Mouse (Mus musculus) megakaryocyte, embryonic 14.5 days (primary cell): Measurements from ENCODE around the gene Mras. TPM values are rescaled to one million over a fixed set of nuclear protein-coding genes. Genes with fewer than 3 reads are reported as not detected.

ENCODE experiments used
- H3K27me3 ChIP-seq: replicated peaks from 2 replicates; pipeline ENCODE3; 2012; ENCODE audit warnings: inconsistent platforms
- H3K36me3 ChIP-seq: replicated peaks from 2 replicates; pipeline ENCODE3; 2012; ENCODE audit warnings: low read length, inconsistent platforms, mixed read lengths
- H3K4me1 ChIP-seq: 2 replicates; pipeline ENCODE4 v1.6.1; 2012; ENCODE audit warnings: inconsistent platforms
- H3K4me3 ChIP-seq: replicated peaks from 2 replicates; pipeline ENCODE3; 2012; ENCODE audit warnings: moderate library complexity, mild to moderate bottlenecking, inconsistent platforms
- H3K9me3 ChIP-seq: 2 replicates; pipeline ENCODE4 v1.6.1; 2012; ENCODE audit warnings: inconsistent platforms
- FLI1 ChIP-seq: IDR thresholded peaks from 2 replicates; pipeline ENCODE4 v1.6.1; 2012; ENCODE audit warnings: low read length, inconsistent platforms, mixed read lengths
- GATA1 ChIP-seq: IDR thresholded peaks from 3 replicates; pipeline ENCODE4 v1.6.1; 2012; ENCODE audit warnings: mixed read lengths, low read length, inconsistent platforms, borderline replicate concordance
- polyA plus RNA-seq: library from polyadenylated mRNA; stranded (reverse); fragments of >175 nt; gene quantifications from 2 replicates; pipeline ENCODE4 v1.2.3, GENCODE M21; 2012; ENCODE audit warnings: low replicate concordance; ENCODE audit not compliant: insufficient read depth

Gene Mras
- polyA plus RNA-seq, 1 experiment, result 0.09 TPM

- Histone ChIP-seq H3K27me3 (peaks cover 28% of the 10 kb centered on the region), H3K4me1 (no peaks in the 10 kb centered on the region), H3K9me3 (peaks cover 5% of the 10 kb centered on the region), H3K4me3 (no peak overlapping the region), H3K36me3 (no peaks in the 10 kb centered on the region)
- TF ChIP-seq GATA1 (no peak), FLI1 (no peak)
Observed at GRCm38 (mm10) chr9:99368431-99368830, 68.8 kb downstream of the Mras start.

- H3K27me3 ChIP-seq, result peaks cover 40% of the 10 kb centered on the region
- no peak for TF ChIP-seq FLI1
- no peaks in the 10 kb centered on the region for H3K36me3 ChIP-seq
- no peaks in the 10 kb centered on the region for H3K4me1 ChIP-seq
- peaks cover 5% of the 10 kb centered on the region for H3K9me3 ChIP-seq
- H3K4me3 ChIP-seq, result no peak overlapping the region
Observed at GRCm38 (mm10) chr9:99365906-99366305, 71.3 kb downstream of the Mras start.

GRCm38 (mm10) chr9:99363076-99363475 lies 74.1 kb downstream of the Mras start:
- H3K9me3 ChIP-seq, result peaks cover 11% of the 10 kb centered on the region; the same call in 1 of the 2 replicates
- peaks cover 57% of the 10 kb centered on the region for H3K27me3 ChIP-seq
- TF ChIP-seq GATA1, result no peak
- H3K4me1 ChIP-seq, result peaks cover 6% of the 10 kb centered on the region
- H3K4me3 ChIP-seq, result no peak overlapping the region
- no peaks in the 10 kb centered on the region for H3K36me3 ChIP-seq

- no peaks in the 10 kb centered on the region for H3K36me3 ChIP-seq
- peaks cover 13% of the 10 kb centered on the region for H3K4me1 ChIP-seq
- peaks cover 68% of the 10 kb centered on the region for H3K27me3 ChIP-seq
- TF ChIP-seq FLI1 (no peak), GATA1 (no peak)
- peaks cover 11% of the 10 kb centered on the region; the same call in 1 of the 2 replicates for H3K9me3 ChIP-seq
- H3K4me3 ChIP-seq, result no peak overlapping the region
Observed at GRCm38 (mm10) chr9:99361946-99362345, 75.2 kb downstream of the Mras start.

GRCm38 (mm10) chr9:99359012-99359411 lies 78.2 kb downstream of the Mras start:
- Histone ChIP-seq H3K27me3 (peaks cover 85% of the 10 kb centered on the region), H3K36me3 (no peaks in the 10 kb centered on the region), H3K4me3 (no peak overlapping the region), H3K4me1 (peaks cover 13% of the 10 kb centered on the region), H3K9me3 (peaks cover 11% of the 10 kb centered on the region; the same call in 1 of the 2 replicates)
- TF ChIP-seq GATA1 (no peak), FLI1 (no peak)

- Histone ChIP-seq H3K27me3 (peaks cover 87% of the 10 kb centered on the region), H3K36me3 (no peaks in the 10 kb centered on the region), H3K4me3 (peak within 1 kb of the TSS; percentile 83), H3K4me1 (peaks cover 17% of the 10 kb centered on the region), H3K9me3 (peaks cover 11% of the 10 kb centered on the region; the same call in 1 of the 2 replicates)
- TF ChIP-seq GATA1, result no peak
- no peak for TF ChIP-seq FLI1
Observed at GRCm38 (mm10) chr9:99357921-99358692, 79.1 kb downstream of the Mras start, which contains the start of gene Esyt3. TSS of gene Esyt3 (minus strand) at chr9:99358557.

GRCm38 (mm10) chr9:99357561-99357920 lies 79.6 kb downstream of the Mras start:
- H3K27me3 ChIP-seq, result peaks cover 90% of the 10 kb centered on the region
- no peak for TF ChIP-seq GATA1
- no peak for TF ChIP-seq FLI1
- H3K4me3 ChIP-seq, result peak overlapping the region; percentile 83
- peaks cover 23% of the 10 kb centered on the region for H3K4me1 ChIP-seq
- H3K9me3 ChIP-seq, result peaks cover 11% of the 10 kb centered on the region; the same call in 1 of the 2 replicates
- H3K36me3 ChIP-seq, result no peaks in the 10 kb centered on the region

- Histone ChIP-seq H3K27me3 (peaks cover 84% of the 10 kb centered on the region), H3K4me1 (peaks cover 24% of the 10 kb centered on the region), H3K4me3 (no peak overlapping the region), H3K9me3 (peaks cover 11% of the 10 kb centered on the region; the same call in 1 of the 2 replicates), H3K36me3 (no peaks in the 10 kb centered on the region)
- TF ChIP-seq GATA1 (no peak), FLI1 (no peak)
Observed at GRCm38 (mm10) chr9:99355971-99356370, 81.2 kb downstream of the Mras start.

GRCm38 (mm10) chr9:99354796-99355195 lies 82.4 kb downstream of the Mras start:
- H3K4me3 ChIP-seq, result no peak overlapping the region
- H3K4me1 ChIP-seq, result peaks cover 24% of the 10 kb centered on the region
- H3K9me3 ChIP-seq, result peaks cover 8% of the 10 kb centered on the region; the same call in 1 of the 2 replicates
- TF ChIP-seq GATA1, result no peak
- TF ChIP-seq FLI1, result no peak
- no peaks in the 10 kb centered on the region for H3K36me3 ChIP-seq
- H3K27me3 ChIP-seq, result peaks cover 80% of the 10 kb centered on the region

GRCm38 (mm10) chr9:99353390-99353789 lies 83.8 kb downstream of the Mras start:
- no peaks in the 10 kb centered on the region for H3K36me3 ChIP-seq
- H3K4me1 ChIP-seq, result peaks cover 21% of the 10 kb centered on the region
- H3K4me3 ChIP-seq, result no peak overlapping the region
- peaks cover 72% of the 10 kb centered on the region for H3K27me3 ChIP-seq
- TF ChIP-seq FLI1, result no peak
- no peak for TF ChIP-seq GATA1
- peaks cover 8% of the 10 kb centered on the region for H3K9me3 ChIP-seq

- no peak overlapping the region for H3K4me3 ChIP-seq
- no peak for TF ChIP-seq FLI1
- TF ChIP-seq GATA1, result no peak
- H3K9me3 ChIP-seq, result peaks cover 7% of the 10 kb centered on the region
- peaks cover 67% of the 10 kb centered on the region for H3K27me3 ChIP-seq
- no peaks in the 10 kb centered on the region for H3K36me3 ChIP-seq
- peaks cover 17% of the 10 kb centered on the region for H3K4me1 ChIP-seq
Observed at GRCm38 (mm10) chr9:99352964-99353363, 84.2 kb downstream of the Mras start.
